Mouse (Mus musculus): Measurements from ENCODE around the gene Epn1.

- TF ChIP-seq EP300 (IDR thresholded peaks at IDR 0.05; ENCODE audit: low read length) (no peak), MAZ (IDR thresholded peaks at IDR 0.05; ENCODE audit: low read depth, low read length) (no peak), USF1 (IDR thresholded peaks at IDR 0.05; ENCODE audit: low read depth, low read length) (no peak), E2F4 (IDR thresholded peaks at IDR 0.05; ENCODE audit: insufficient replicate concordance, low read depth, low read length) (no peak)
Observed at GRCm38 (mm10) chr7:5044981-5045380, 35.1 kb upstream of the Epn1 start.
